15 mouse cellular contexts compared by ENCODE assay signal in genomic region chr9:41070761-41071181, GRCm38 (mm10).
DNase-seq lines count a peak whose midpoint lies in the region; ATAC-seq and TF ChIP-seq lines count a peak whose summit lies in the region.
"Had no signal": no experiment of that assay in that cellular context is flagged by ENCODE, and none has a peak within 500 bp of the region (broad histone marks: within the 10 kb centered on the region; RNA-seq: fewer than 3 reads in every experiment).

No protein-coding gene starts in this region.

- H3K79me2 ChIP-seq in CH12.LX (replicated peaks; ENCODE audit: control insufficient read depth, extremely low read depth, insufficient read depth, poor library complexity, severe bottlenecking), result no peaks in the 10 kb centered on the region

- peak; percentile 62 for TF ChIP-seq RAD21 in CH12.LX (IDR thresholded peaks at IDR 0.05; ENCODE audit: low read depth, low read length)

- TF ChIP-seq CTCF in intestine, postnatal 0 days (IDR thresholded peaks at IDR 0.05; ENCODE audit: low read depth), result peak; percentile 65
- TF ChIP-seq CTCF in CH12.LX (conservative IDR thresholded peaks at IDR 0.05 in 1 of 2, IDR thresholded peaks at IDR 0.05 in 1 of 2; ENCODE audit: low read depth in 2 of 2, low read length in 2 of 2), result peak in 1 of 2 experiments; percentile 58; a peak in 2 of 4 replicates
- no peak for TF ChIP-seq CTCF in forebrain, postnatal 0 days (IDR thresholded peaks at IDR 0.05; ENCODE audit: low read depth)

- no peak overlapping the region for H3K27ac ChIP-seq in intestine, postnatal 0 days (ENCODE audit: low read depth, low read length)
- H3K27ac ChIP-seq in intestine, embryonic 15.5 days, result no peak overlapping the region
- H3K27ac ChIP-seq in CH12.LX (ENCODE audit: insufficient read depth, low read depth), result no peak overlapping the region
- no peak overlapping the region for H3K27ac ChIP-seq in forebrain, postnatal 0 days (ENCODE audit: low read depth, low read length)
- H3K27ac ChIP-seq: limb, embryonic 15.5 days had no signal

- WGBS in intestine, postnatal 0 days, result 41% methylated on average over 5 of the region's 5 CpGs
- WGBS in intestine, embryonic 15.5 days, result 40% methylated on average over 5 of the region's 5 CpGs
- WGBS in forebrain, postnatal 0 days, result 68% methylated on average over 5 of the region's 5 CpGs

- no peak for ATAC-seq in intestine, postnatal 0 days
- no peak for ATAC-seq in intestine, embryonic 15.5 days
- ATAC-seq in granulocyte monocyte progenitor cell, adult 5-6 weeks (replicated peaks; ENCODE audit: poor library complexity, severe bottlenecking), result peak; percentile 55
- ATAC-seq in forebrain, postnatal 0 days, result no peak
- ATAC-seq: hindbrain, embryonic 16.5 days had no signal

- TF ChIP-seq POLR2A in CH12.LX (IDR thresholded peaks at IDR 0.05; ENCODE audit: low read depth, low read length), result no peak

- in situ Hi-C loops in CH12.LX (cut with MboI; ENCODE audit: low pct_ligation_motif_present, low pct_unique_long_range_greater_than_20kb, low sequenced_read_pairs), result no loop called here

- H3K27me3 ChIP-seq in intestine, postnatal 0 days (replicated peaks; ENCODE audit: control insufficient read depth, insufficient read depth, low read length), result no peaks in the 10 kb centered on the region
- H3K27me3 ChIP-seq in intestine, embryonic 15.5 days (replicated peaks), result no peaks in the 10 kb centered on the region
- no peaks in the 10 kb centered on the region for H3K27me3 ChIP-seq in CH12.LX (replicated peaks)
- H3K27me3 ChIP-seq in megakaryocyte, embryonic 14.5 days (replicated peaks), result no peaks in the 10 kb centered on the region
- H3K27me3 ChIP-seq in forebrain, postnatal 0 days (ENCODE audit: insufficient read depth, low read length), result no peaks in the 10 kb centered on the region
- H3K27me3 ChIP-seq: limb, embryonic 15.5 days had no signal

- no peak overlapping the region for H3K9ac ChIP-seq in intestine, postnatal 0 days (ENCODE audit: low read depth, low read length)
- no peak overlapping the region for H3K9ac ChIP-seq in intestine, embryonic 15.5 days
- H3K9ac ChIP-seq in CH12.LX (ENCODE audit: insufficient read depth, low read depth), result no peak overlapping the region
- no peak overlapping the region for H3K9ac ChIP-seq in forebrain, postnatal 0 days
- H3K9ac ChIP-seq: limb, embryonic 15.5 days had no signal

- H3K36me3 ChIP-seq in intestine, postnatal 0 days (ENCODE audit: control insufficient read depth, insufficient read depth), result no peaks in the 10 kb centered on the region
- H3K36me3 ChIP-seq in intestine, embryonic 15.5 days, result no peaks in the 10 kb centered on the region
- H3K36me3 ChIP-seq in CH12.LX (replicated peaks in 1 of 2; ENCODE audit: control insufficient read depth in 1 of 2, insufficient read depth in 1 of 2, low read length in 1 of 2), result no peaks in the 10 kb centered on the region
- H3K36me3 ChIP-seq in megakaryocyte, embryonic 14.5 days (replicated peaks; ENCODE audit: low read length), result peaks cover 60% of the 10 kb centered on the region
- no peaks in the 10 kb centered on the region for H3K36me3 ChIP-seq in forebrain, postnatal 0 days (ENCODE audit: insufficient read depth)
- H3K36me3 ChIP-seq: limb, embryonic 15.5 days had no signal

- H3K4me2 ChIP-seq in intestine, postnatal 0 days (replicated peaks; ENCODE audit: low read depth), result no peak overlapping the region
- H3K4me2 ChIP-seq in intestine, embryonic 15.5 days (replicated peaks), result no peak overlapping the region
- no peak overlapping the region for H3K4me2 ChIP-seq in CH12.LX (ENCODE audit: insufficient read depth, low read depth, poor library complexity, severe bottlenecking)
- H3K4me2 ChIP-seq in forebrain, postnatal 0 days (ENCODE audit: low read depth), result no peak overlapping the region
- H3K4me2 ChIP-seq: limb, embryonic 15.5 days had no signal

- H3K4me1 ChIP-seq in intestine, postnatal 0 days (replicated peaks; ENCODE audit: control insufficient read depth, insufficient read depth, low read length), result no peaks in the 10 kb centered on the region
- 0 out of 2 replicates have a peak, but pooled peaks cover 3% of the 10 kb centered on the region for H3K4me1 ChIP-seq in intestine, embryonic 15.5 days (replicated peaks)
- H3K4me1 ChIP-seq in CH12.LX (ENCODE audit: control insufficient read depth in 1 of 2, insufficient read depth in 2 of 2), result peaks cover 8 to 23% of the 10 kb centered on the region in 2 experiments
- peaks cover 93% of the 10 kb centered on the region for H3K4me1 ChIP-seq in megakaryocyte, embryonic 14.5 days
- no peaks in the 10 kb centered on the region; the same call in 1 of the 2 replicates for H3K4me1 ChIP-seq in forebrain, postnatal 0 days (ENCODE audit: insufficient read depth)

- no peak overlapping the region for H3K4me3 ChIP-seq in intestine, postnatal 0 days (ENCODE audit: low read depth, low read length)
- no peak overlapping the region for H3K4me3 ChIP-seq in intestine, embryonic 15.5 days (replicated peaks)
- H3K4me3 ChIP-seq in CH12.LX (replicated peaks in 1 of 3; ENCODE audit: low read depth in 2 of 3, low read length in 2 of 3, poor library complexity in 1 of 3), result peak overlapping the region in 1 of 3 experiments; percentile 8
- H3K4me3 ChIP-seq in megakaryocyte, embryonic 14.5 days (replicated peaks), result peak overlapping the region; percentile 82
- H3K4me3 ChIP-seq in forebrain, postnatal 0 days (ENCODE audit: low read depth, low read length), result no peak overlapping the region
- H3K4me3 ChIP-seq: limb, embryonic 15.5 days had no signal

- H3K9me3 ChIP-seq in intestine, postnatal 0 days (ENCODE audit: control insufficient read depth), result no peaks in the 10 kb centered on the region
- H3K9me3 ChIP-seq in intestine, embryonic 15.5 days, result no peaks in the 10 kb centered on the region
- no peaks in the 10 kb centered on the region for H3K9me3 ChIP-seq in CH12.LX (replicated peaks; ENCODE audit: low read length)
- no peaks in the 10 kb centered on the region for H3K9me3 ChIP-seq in megakaryocyte, embryonic 14.5 days
- no peaks in the 10 kb centered on the region for H3K9me3 ChIP-seq in forebrain, postnatal 0 days (ENCODE audit: low read length)
- H3K9me3 ChIP-seq: limb, embryonic 15.5 days had no signal

- peak; percentile 56 for DNase-seq in CH12.LX (ENCODE audit: extremely low read depth)
- no peak for DNase-seq in urinary bladder, adult 18-20 months (ENCODE audit: low spot score in 2 of 2)
- no peak for DNase-seq in layer of hippocampus, adult 9-10 months (ENCODE audit: low spot score)
- no peak for DNase-seq in forebrain, postnatal 0 days
- DNase-seq: adrenal gland, postnatal 10 days; cerebellum, adult 9-10 months; gastrocnemius, postnatal 36 days; layer of hippocampus, adult 9-11 months; thymus, postnatal 25 days had no signal

- peak; percentile 8; the same call in 1 of the 2 replicates for TF ChIP-seq EP300 in CH12.LX (IDR thresholded peaks at IDR 0.05; ENCODE audit: low read length)

- dilution Hi-C loops in CH12.LX (cut with MboI; ENCODE audit: extremely low pct_ligation_motif_present, extremely low pct_unique_long_range_greater_than_20kb, low sequenced_read_pairs), result no loop called here

TF ChIP-seq in CH12.LX, 34 proteins besides CTCF, POLR2A, EP300 and RAD21:
- TF ChIP-seq SMC3 (IDR thresholded peaks at IDR 0.05; ENCODE audit: low read depth, low read length) (peak; percentile 71), UBTF (IDR thresholded peaks at IDR 0.05; ENCODE audit: low read depth, low read length) (no peak)
